Mouse (Mus musculus) layer of hippocampus, postnatal 36 days (tissue): Measurements from ENCODE around the gene Arhgef33. TPM values are rescaled to one million over a fixed set of nuclear protein-coding genes. Genes with fewer than 3 reads are reported as not detected.

ENCODE experiments used
- total RNA-seq, 2 experiments: library from RNA; stranded (reverse); gene quantifications; 2 replicates each; pipeline ENCODE4 v1.2.3; 2021

Arhgef33 gene
- total RNA-seq, 2 experiments from 2014 or later: 2.3 to 3.3 TPM

Other genes with a start within 250 kb of the Arhgef33 start
- gene Hnrnpll, start 245.1 kb upstream of the Arhgef33 start, total RNA-seq: 10 to 100 TPM; 62.3 to 66.0 TPM
- 1 to 10 TPM; 4.1 to 4.5 TPM for gene Galm, start 179.9 kb upstream of the Arhgef33 start, total RNA-seq
- gene Srsf7, start 100.1 kb upstream of the Arhgef33 start, total RNA-seq: 100 to 1,000 TPM; 134 to 140 TPM
- gene Ttc39d, start 99.9 kb upstream of the Arhgef33 start, total RNA-seq: under 1 TPM; 0.18 to 0.27 TPM
- gene Gemin6, start 83.0 kb upstream of the Arhgef33 start, total RNA-seq: 1 to 10 TPM; 5.6 to 6.1 TPM
- gene Morn2, start 17.2 kb upstream of the Arhgef33 start, total RNA-seq: 10 to 100 TPM; 20.8 to 22.1 TPM
- gene Dhx57, start 16.9 kb upstream of the Arhgef33 start, total RNA-seq: 10 to 100 TPM; 35.5 to 36.0 TPM
- gene Gm10190, start 66.1 kb downstream of the Arhgef33 start, total RNA-seq: 1 to 10 TPM; 2.1 to 4.2 TPM
- gene Sos1, start 173.0 kb downstream of the Arhgef33 start, total RNA-seq: 10 to 100 TPM; 36.5 to 36.6 TPM